ENCODE assay signal across 19 mouse cellular contexts in the genomic region with DNA sequence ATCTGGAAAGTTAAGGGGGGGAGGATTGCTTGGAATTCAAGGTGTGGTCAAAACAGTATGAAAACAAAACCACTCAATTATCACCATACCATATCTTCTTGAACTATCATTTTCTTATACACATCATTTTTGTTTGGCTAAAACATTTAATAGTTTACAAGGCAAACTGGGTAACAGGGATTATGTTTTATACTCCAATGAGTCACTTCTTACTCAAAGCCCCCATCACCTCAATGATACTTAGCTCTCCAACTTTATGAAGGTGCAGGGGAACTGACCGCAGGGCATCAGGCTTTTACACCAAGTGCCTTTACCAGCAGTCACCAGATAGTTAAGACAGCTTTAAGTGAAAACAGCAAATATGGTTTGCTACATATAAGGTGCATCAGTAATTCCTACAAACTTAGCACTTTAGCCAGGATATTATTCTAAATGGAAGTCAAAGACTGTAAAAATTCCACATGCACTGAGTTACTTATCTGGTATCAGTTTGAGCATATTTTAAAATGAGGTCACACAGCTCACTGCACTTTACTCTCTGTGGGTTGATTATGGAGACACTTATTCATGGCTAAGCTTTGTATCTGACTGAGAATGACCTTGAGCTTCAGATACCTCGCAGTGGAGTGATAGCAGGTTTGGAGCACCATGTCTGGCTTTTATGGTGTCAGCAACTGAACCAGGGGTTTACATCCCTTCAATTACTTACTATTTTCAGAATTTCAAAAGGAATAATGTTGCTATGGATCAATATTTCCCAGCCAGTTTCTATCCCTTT.
DNase-seq lines count a peak whose midpoint lies in the region; ATAC-seq and TF ChIP-seq lines count a peak whose summit lies in the region.
"Had no signal": no experiment of that assay in that cellular context is flagged by ENCODE, and none has a peak within 500 bp of the region (broad histone marks: within the 10 kb centered on the region; RNA-seq: fewer than 3 reads in every experiment).

No protein-coding gene starts in this region.

- intact Hi-C loops in heart, postnatal 36 days (cut with DNase I) = no loop called here

- no peak overlapping the region for H3K9ac ChIP-seq in heart, embryonic 15.5 days
- H3K9ac ChIP-seq in CH12.LX (ENCODE audit: insufficient read depth, low read depth) = no peak overlapping the region
- H3K9ac ChIP-seq in intestine, embryonic 15.5 days = no peak overlapping the region
- H3K9ac ChIP-seq: hindbrain, embryonic 13.5 days had no signal

- no peaks in the 10 kb centered on the region for H3K27me3 ChIP-seq in heart, embryonic 15.5 days
- H3K27me3 ChIP-seq in CH12.LX (replicated peaks) = no peaks in the 10 kb centered on the region
- no peaks in the 10 kb centered on the region for H3K27me3 ChIP-seq in intestine, embryonic 15.5 days (replicated peaks)
- H3K27me3 ChIP-seq: hindbrain, embryonic 13.5 days had no signal

- no peaks in the 10 kb centered on the region; the same call in none of the 2 replicates for H3K36me3 ChIP-seq in heart, embryonic 15.5 days
- H3K36me3 ChIP-seq in CH12.LX (replicated peaks in 1 of 2; ENCODE audit: control insufficient read depth in 1 of 2, insufficient read depth in 1 of 2, low read length in 1 of 2) = peaks cover 9 to 49% of the 10 kb centered on the region in 2 experiments
- H3K36me3 ChIP-seq in intestine, embryonic 15.5 days = 0 out of 2 replicates have a peak, but pooled peaks cover 4% of the 10 kb centered on the region

- H3K4me3 ChIP-seq in heart, embryonic 15.5 days = no peak overlapping the region
- H3K4me3 ChIP-seq in CH12.LX (replicated peaks in 1 of 3; ENCODE audit: low read depth in 2 of 3, low read length in 2 of 3, poor library complexity in 1 of 3) = no peak overlapping the region
- H3K4me3 ChIP-seq in intestine, embryonic 15.5 days (replicated peaks) = no peak overlapping the region
- H3K4me3 ChIP-seq: hindbrain, embryonic 13.5 days; layer of hippocampus, adult 2 months had no signal

- whole genome bisulfite sequencing in heart, embryonic 15.5 days = 57% methylated on average over 2 of the region's 2 CpGs
- WGBS in intestine, embryonic 15.5 days = 83% methylated on average over 2 of the region's 2 CpGs

- H3K4me1 ChIP-seq in heart, embryonic 15.5 days (replicated peaks) = peaks cover 6% of the 10 kb centered on the region; the same call in 1 of the 2 replicates
- peaks cover 11 to 75% of the 10 kb centered on the region in 2 experiments for H3K4me1 ChIP-seq in CH12.LX (ENCODE audit: control insufficient read depth in 1 of 2, insufficient read depth in 2 of 2)
- no peaks in the 10 kb centered on the region for H3K4me1 ChIP-seq in intestine, embryonic 15.5 days (replicated peaks)
- H3K4me1 ChIP-seq: hindbrain, embryonic 13.5 days had no signal

- TF ChIP-seq POLR2A in CH12.LX (IDR thresholded peaks at IDR 0.05; ENCODE audit: low read depth, low read length) = no peak

- dilution Hi-C loops in CH12.LX (cut with MboI; ENCODE audit: extremely low pct_ligation_motif_present, extremely low pct_unique_long_range_greater_than_20kb, low sequenced_read_pairs) = no loop called here

- no peak for TF ChIP-seq CTCF in CH12.LX (conservative IDR thresholded peaks at IDR 0.05 in 1 of 2, IDR thresholded peaks at IDR 0.05 in 1 of 2; ENCODE audit: low read depth in 2 of 2, low read length in 2 of 2)

- no peaks in the 10 kb centered on the region for H3K9me3 ChIP-seq in heart, embryonic 15.5 days (replicated peaks)
- no peaks in the 10 kb centered on the region for H3K9me3 ChIP-seq in CH12.LX (replicated peaks; ENCODE audit: low read length)
- no peaks in the 10 kb centered on the region for H3K9me3 ChIP-seq in intestine, embryonic 15.5 days
- H3K9me3 ChIP-seq: G1E; hindbrain, embryonic 13.5 days had no signal

- in situ Hi-C loops in CH12.LX (cut with MboI; ENCODE audit: low pct_ligation_motif_present, low pct_unique_long_range_greater_than_20kb, low sequenced_read_pairs) = loop anchor here (5.0 kb wide), 1 partner anchor 33 kb away; no protein-coding TSS in a partner anchor

- ATAC-seq in heart, embryonic 15.5 days (replicated peaks; ENCODE audit: insufficient number of reproducible peaks, insufficient read depth, low FRiP score, low read depth) = no peak
- peak; percentile 70 for ATAC-seq in intestine, embryonic 15.5 days
- ATAC-seq: inflammation-experienced regulatory T-cells, adult 6 months had no signal

- H3K4me2 ChIP-seq in heart, embryonic 15.5 days = no peak overlapping the region
- no peak overlapping the region for H3K4me2 ChIP-seq in CH12.LX (ENCODE audit: insufficient read depth, low read depth, poor library complexity, severe bottlenecking)
- no peak overlapping the region for H3K4me2 ChIP-seq in intestine, embryonic 15.5 days (replicated peaks)
- H3K4me2 ChIP-seq: hindbrain, embryonic 13.5 days had no signal

- peak overlapping the region; percentile 69 for H3K27ac ChIP-seq in heart, embryonic 15.5 days
- H3K27ac ChIP-seq in CH12.LX (ENCODE audit: insufficient read depth, low read depth) = no peak overlapping the region
- no peak overlapping the region for H3K27ac ChIP-seq in intestine, embryonic 15.5 days
- H3K27ac ChIP-seq: hindbrain, embryonic 13.5 days; kidney, postnatal 0 days; layer of hippocampus, adult 2 months had no signal

- peaks cover 44% of the 10 kb centered on the region for H3K79me2 ChIP-seq in CH12.LX (replicated peaks; ENCODE audit: control insufficient read depth, extremely low read depth, insufficient read depth, poor library complexity, severe bottlenecking)

- DNase-seq in heart, postnatal 36 days = no peak
- DNase-seq in 3T3-L1 (ENCODE audit: low read depth, low spot score) = peak; percentile 29
- DNase-seq in CH12.LX (ENCODE audit: extremely low read depth) = peak; percentile 46
- DNase-seq in adrenal gland, postnatal 25 days = no peak
- no peak for DNase-seq in embryo, embryonic 9.5 days (ENCODE audit: extremely low spot score)
- DNase-seq: cerebellum, adult 2 months; cerebellum, postnatal 36 days; layer of hippocampus, postnatal 36 days; left cerebral cortex, postnatal 4 days; liver; lung, adult 18-20 months; retina, postnatal 1 day had no signal

- TF ChIP-seq RAD21 in CH12.LX (IDR thresholded peaks at IDR 0.05; ENCODE audit: low read depth, low read length) = no peak

- TF ChIP-seq EP300 in CH12.LX (IDR thresholded peaks at IDR 0.05; ENCODE audit: low read length) = no peak

TF ChIP-seq in CH12.LX, 34 proteins besides CTCF, POLR2A, EP300 and RAD21:
- TF ChIP-seq TBP (conservative IDR thresholded peaks at IDR 0.05; ENCODE audit: low read depth, low read length) (no peak), SIN3A (IDR thresholded peaks at IDR 0.05; ENCODE audit: low read length) (no peak), MAZ (IDR thresholded peaks at IDR 0.05; ENCODE audit: low read depth, low read length) (no peak), POLR2AphosphoS2 (IDR thresholded peaks at IDR 0.05; ENCODE audit: low read depth, low read length) (no peak), USF2 (conservative IDR thresholded peaks at IDR 0.05; ENCODE audit: low read depth, low read length) (no peak), ELF1 (IDR thresholded peaks at IDR 0.05; ENCODE audit: low read depth, low read length) (no peak), USF1 (IDR thresholded peaks at IDR 0.05; ENCODE audit: low read depth, low read length) (no peak), MYC (IDR thresholded peaks at IDR 0.05; ENCODE audit: low read depth, low read length) (no peak), MEF2A (IDR thresholded peaks at IDR 0.05; ENCODE audit: borderline replicate concordance, low read depth, low read length) (no peak), PAX5 (IDR thresholded peaks at IDR 0.05; ENCODE audit: low read length) (no peak), RCOR1 (conservative IDR thresholded peaks at IDR 0.05; ENCODE audit: low read depth, low read length) (no peak), CHD1 (IDR thresholded peaks at IDR 0.05; ENCODE audit: low read depth, low read length) (no peak), NRF1 (IDR thresholded peaks at IDR 0.05; ENCODE audit: low read depth, low read length) (no peak), ZNF384 (IDR thresholded peaks at IDR 0.05; ENCODE audit: low read depth, low read length) (no peak), JUND (conservative IDR thresholded peaks at IDR 0.05; ENCODE audit: low read depth, low read length) (no peak), MAFK (IDR thresholded peaks at IDR 0.05; ENCODE audit: insufficient replicate concordance, low read length) (no peak), HCFC1 (IDR thresholded peaks at IDR 0.05; ENCODE audit: low read depth, low read length) (no peak)

Comparison
In these comparisons a context has a peak if more than half of its experiments do, and no peak if none do; other contexts are left out.
1. DNase-seq: peak in 3T3-L1 (single experiment) and CH12.LX (single experiment); none in heart, postnatal 36 days (0 of 2), adrenal gland, postnatal 25 days (single experiment) and embryo, embryonic 9.5 days (single experiment).